Mouse (Mus musculus): Measurements from ENCODE around the gene Gp1ba. TPM values are rescaled to one million over a fixed set of nuclear protein-coding genes. Genes with fewer than 3 reads are reported as not detected.

The Gp1ba gene
- total and polyA plus RNA-seq, 3 experiments = 0.25 to 0.84 TPM; not detected in 1

DNA sequence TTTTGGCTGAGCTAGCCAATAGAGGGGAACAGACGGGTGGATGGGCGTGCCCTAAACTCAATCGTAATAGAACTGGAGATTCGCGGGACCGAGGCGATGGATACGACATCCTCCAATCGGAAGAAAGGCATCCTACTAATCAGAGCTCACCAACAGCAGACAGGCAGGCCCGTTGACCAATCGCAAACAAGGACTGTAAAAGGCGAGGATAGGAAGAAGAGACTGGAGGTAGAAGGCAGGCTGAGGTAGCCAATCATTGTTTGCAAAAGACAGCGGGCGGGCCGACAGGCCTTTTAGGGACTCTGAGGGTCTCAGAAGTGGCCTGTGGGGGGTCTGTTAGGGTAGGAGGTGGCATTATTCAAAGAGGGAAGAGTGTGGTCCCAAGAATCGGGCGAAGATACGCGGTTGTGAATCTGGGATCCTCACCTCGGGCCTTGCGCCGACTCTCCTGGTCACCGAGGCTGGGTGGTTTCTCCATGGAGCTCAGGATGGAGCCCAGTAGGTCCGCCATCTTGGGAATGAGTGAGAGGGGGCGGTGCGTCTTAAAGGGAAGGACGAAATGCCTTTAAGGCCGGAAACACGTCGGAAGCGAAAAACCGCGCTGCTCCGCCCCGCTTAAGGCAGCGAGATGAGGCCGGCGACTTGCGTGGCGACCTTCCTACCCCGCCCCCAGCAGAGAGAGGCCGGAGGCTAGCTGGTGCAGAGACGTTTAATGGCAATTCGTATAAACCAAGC, 30.0 kb downstream of the Gp1ba start, which contains the start of gene Spag7:
Spag7 (minus strand) TSS at position 646 of the 735 bp plus-strand sequence.
- peaks cover 10 to 37% of the 10 kb centered on the region in 2 experiments for H3K4me1 ChIP-seq (ENCODE audit: control insufficient read depth in 1 of 2, insufficient read depth in 2 of 2)
- H3K9ac ChIP-seq (ENCODE audit: insufficient read depth, low read depth) = peak within 1 kb of the TSS; percentile 87
- dilution Hi-C loops (cut with MboI; ENCODE audit: extremely low pct_ligation_motif_present, extremely low pct_unique_long_range_greater_than_20kb, low sequenced_read_pairs) = no loop called here
- H3K79me2 ChIP-seq (replicated peaks; ENCODE audit: control insufficient read depth, extremely low read depth, insufficient read depth, poor library complexity, severe bottlenecking) = peaks cover 22% of the 10 kb centered on the region
- H3K4me2 ChIP-seq (ENCODE audit: insufficient read depth, low read depth, poor library complexity, severe bottlenecking) = peak within 1 kb of the TSS; percentile 79
- peak within 1 kb of the TSS; percentile 76 for H3K27ac ChIP-seq (ENCODE audit: insufficient read depth, low read depth)
- in situ Hi-C loops (cut with MboI; ENCODE audit: low pct_ligation_motif_present, low pct_unique_long_range_greater_than_20kb, low sequenced_read_pairs) = no loop called here
- peak; percentile 100 for DNase-seq (ENCODE audit: extremely low read depth)
- H3K36me3 ChIP-seq (replicated peaks in 1 of 2; ENCODE audit: control insufficient read depth in 1 of 2, insufficient read depth in 1 of 2, low read length in 1 of 2) = peaks cover 40 to 66% of the 10 kb centered on the region in 2 experiments
- H3K27me3 ChIP-seq (replicated peaks) = no peaks in the 10 kb centered on the region
- peak within 1 kb of the TSS; percentile 69 to 92 (median 73) for H3K4me3 ChIP-seq (replicated peaks in 1 of 3; ENCODE audit: low read depth in 2 of 3, low read length in 2 of 3, poor library complexity in 1 of 3)
- H3K9me3 ChIP-seq (replicated peaks; ENCODE audit: low read length) = no peaks in the 10 kb centered on the region
- no peak for TF ChIP-seq EP300 (IDR thresholded peaks at IDR 0.05; ENCODE audit: low read length)
- TF ChIP-seq SMC3 (IDR thresholded peaks at IDR 0.05; ENCODE audit: low read depth, low read length) = no peak
- no peak; the same call in 1 of the 2 replicates for TF ChIP-seq SIN3A (IDR thresholded peaks at IDR 0.05; ENCODE audit: low read length)
- TF ChIP-seq MXI1 (IDR thresholded peaks at IDR 0.05; ENCODE audit: low read depth, low read length) = peak; percentile 83; the same call in 1 of the 2 replicates
- TF ChIP-seq MAZ (IDR thresholded peaks at IDR 0.05; ENCODE audit: low read depth, low read length) = peak; percentile 21; the same call in 1 of the 2 replicates
- peak; percentile 71 for TF ChIP-seq MAX (IDR thresholded peaks at IDR 0.05; ENCODE audit: low read length)
- TF ChIP-seq ZMIZ1 (IDR thresholded peaks at IDR 0.05; ENCODE audit: low read depth, low read length) = peak; percentile 61
- TF ChIP-seq POLR2A (IDR thresholded peaks at IDR 0.05; ENCODE audit: low read depth, low read length) = peak; percentile 83
- peak; percentile 68; the same call in 1 of the 2 replicates for TF ChIP-seq HCFC1 (IDR thresholded peaks at IDR 0.05; ENCODE audit: low read depth, low read length)
- peak; percentile 90 for TF ChIP-seq TBP (conservative IDR thresholded peaks at IDR 0.05; ENCODE audit: low read depth, low read length)
- TF ChIP-seq NELFE (IDR thresholded peaks at IDR 0.05; ENCODE audit: low read depth, low read length) = peak; percentile 67; the same call in 1 of the 2 replicates
- TF ChIP-seq ELF1 (IDR thresholded peaks at IDR 0.05; ENCODE audit: low read depth, low read length) = peak; percentile 77
- TF ChIP-seq E2F4 (IDR thresholded peaks at IDR 0.05; ENCODE audit: insufficient replicate concordance, low read depth, low read length) = peak; percentile 84; the same call in 1 of the 2 replicates
- TF ChIP-seq USF2 (conservative IDR thresholded peaks at IDR 0.05; ENCODE audit: low read depth, low read length) = no peak
- no peak for TF ChIP-seq IRF4 (IDR thresholded peaks at IDR 0.05; ENCODE audit: low read depth, low read length)
- TF ChIP-seq MAFK (IDR thresholded peaks at IDR 0.05; ENCODE audit: insufficient replicate concordance, low read length) = no peak
- 0 out of 2 replicates have a peak, but pooled peaks have one; percentile 40 for TF ChIP-seq ETS1 (conservative IDR thresholded peaks at IDR 0.05; ENCODE audit: low read depth, low read length)
- no peak for TF ChIP-seq PAX5 (IDR thresholded peaks at IDR 0.05; ENCODE audit: low read length)
- TF ChIP-seq CHD2 (IDR thresholded peaks at IDR 0.05; ENCODE audit: low read length) = peak; percentile 98
- no peak for TF ChIP-seq ZNF384 (IDR thresholded peaks at IDR 0.05; ENCODE audit: low read depth, low read length)
- TF ChIP-seq UBTF (IDR thresholded peaks at IDR 0.05; ENCODE audit: low read depth, low read length) = no peak
- TF ChIP-seq USF1 (IDR thresholded peaks at IDR 0.05; ENCODE audit: low read depth, low read length) = no peak
- TF ChIP-seq GABPA (IDR thresholded peaks at IDR 0.05; ENCODE audit: insufficient replicate concordance, low read depth, low read length) = no peak
- peak; percentile 75 for TF ChIP-seq TCF12 (IDR thresholded peaks at IDR 0.05; ENCODE audit: low read depth, low read length)
- no peak for TF ChIP-seq ZC3H11A (IDR thresholded peaks at IDR 0.05; ENCODE audit: low read depth, low read length)
- TF ChIP-seq MYC (IDR thresholded peaks at IDR 0.05; ENCODE audit: low read depth, low read length) = peak; percentile 86
- no peak for TF ChIP-seq RCOR1 (conservative IDR thresholded peaks at IDR 0.05; ENCODE audit: low read depth, low read length)
- no peak; the same call in 1 of the 2 replicates for TF ChIP-seq RAD21 (IDR thresholded peaks at IDR 0.05; ENCODE audit: low read depth, low read length)
- TF ChIP-seq CTCF (conservative IDR thresholded peaks at IDR 0.05 in 1 of 2, IDR thresholded peaks at IDR 0.05 in 1 of 2; ENCODE audit: low read depth in 2 of 2, low read length in 2 of 2) = no peak
- TF ChIP-seq ZKSCAN1 (IDR thresholded peaks at IDR 0.05; ENCODE audit: borderline replicate concordance, low read depth, low read length) = no peak
- TF ChIP-seq KAT2A (IDR thresholded peaks at IDR 0.05; ENCODE audit: insufficient replicate concordance, low read length) = 0 out of 2 replicates have a peak, but pooled peaks have one; percentile 74
- peak; percentile 20; the same call in 1 of the 2 replicates for TF ChIP-seq POLR2AphosphoS2 (IDR thresholded peaks at IDR 0.05; ENCODE audit: low read depth, low read length)
- TF ChIP-seq CHD1 (IDR thresholded peaks at IDR 0.05; ENCODE audit: low read depth, low read length) = peak; percentile 27; the same call in 1 of the 2 replicates
- TF ChIP-seq MEF2A (IDR thresholded peaks at IDR 0.05; ENCODE audit: borderline replicate concordance, low read depth, low read length) = peak; percentile 63; the same call in 1 of the 2 replicates
- no peak for TF ChIP-seq JUND (conservative IDR thresholded peaks at IDR 0.05; ENCODE audit: low read depth, low read length)
- TF ChIP-seq NRF1 (IDR thresholded peaks at IDR 0.05; ENCODE audit: low read depth, low read length) = peak; percentile 48
- no peak for TF ChIP-seq JUN (IDR thresholded peaks at IDR 0.05; ENCODE audit: insufficient read depth, low read depth, low read length)
- no peak for TF ChIP-seq BHLHE40 (IDR thresholded peaks at IDR 0.05; ENCODE audit: low read depth, low read length)

All from CH12.LX (cell line).